21 mouse cellular contexts compared by ENCODE assay signal in the genomic region with DNA sequence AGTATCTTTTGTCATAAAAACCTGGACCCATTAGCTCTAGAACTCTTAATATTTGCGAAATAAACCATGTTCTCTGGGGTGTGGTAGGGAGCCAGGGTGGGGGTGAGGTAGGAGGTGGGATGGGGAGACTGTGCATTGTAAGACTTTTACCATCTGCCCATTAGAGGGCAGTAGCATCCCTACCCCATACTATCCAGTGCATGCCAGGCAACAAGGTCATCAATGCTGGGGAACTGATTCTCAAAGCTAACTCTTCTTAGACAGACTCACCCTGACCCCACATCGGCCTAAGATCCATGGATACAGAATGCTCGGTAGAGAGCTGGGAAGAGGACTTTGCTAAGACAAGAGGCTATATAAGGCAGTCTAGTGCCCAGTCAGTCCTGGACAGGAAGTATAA. TPM values are rescaled to one million over a fixed set of nuclear protein-coding genes. Genes with fewer than 3 reads are reported as not detected.
DNase-seq lines count a peak whose midpoint lies in the region; ATAC-seq and TF ChIP-seq lines count a peak whose summit lies in the region.
"Had no signal": no experiment of that assay in that cellular context is flagged by ENCODE, and none has a peak within 500 bp of the region (broad histone marks: within the 10 kb centered on the region; RNA-seq: fewer than 3 reads in every experiment).

No protein-coding gene starts in this region.

- dilution Hi-C loops in CH12.LX (cut with MboI; ENCODE audit: extremely low pct_ligation_motif_present, extremely low pct_unique_long_range_greater_than_20kb, low sequenced_read_pairs) = no loop called here

- no peaks in the 10 kb centered on the region for H3K27me3 ChIP-seq in kidney, adult 2 months (replicated peaks; ENCODE audit: control insufficient read depth, insufficient read depth, low read length)
- no peaks in the 10 kb centered on the region for H3K27me3 ChIP-seq in CH12.LX (replicated peaks)
- H3K27me3 ChIP-seq: embryonic facial prominence, embryonic 12.5 days; heart, embryonic 13.5 days had no signal

- no peak for TF ChIP-seq EP300 in CH12.LX (IDR thresholded peaks at IDR 0.05; ENCODE audit: low read length)

- in situ Hi-C loops in CH12.LX (cut with MboI; ENCODE audit: low pct_ligation_motif_present, low pct_unique_long_range_greater_than_20kb, low sequenced_read_pairs) = no loop called here

- H3K9me3 ChIP-seq in CH12.LX (replicated peaks; ENCODE audit: low read length) = no peaks in the 10 kb centered on the region
- H3K9me3 ChIP-seq: embryonic facial prominence, embryonic 12.5 days; forebrain, embryonic 12.5 days; heart, embryonic 13.5 days; hindbrain, embryonic 13.5 days; midbrain, embryonic 13.5 days; neural tube, embryonic 12.5 days had no signal

- H3K4me1 ChIP-seq in kidney, adult 2 months (ENCODE audit: control insufficient read depth, insufficient read depth, low read length) = no peaks in the 10 kb centered on the region
- peaks cover 0 to 15% of the 10 kb centered on the region in 2 experiments; a peak in 2 of 4 replicates for H3K4me1 ChIP-seq in CH12.LX (ENCODE audit: control insufficient read depth in 1 of 2, insufficient read depth in 2 of 2)
- H3K4me1 ChIP-seq: heart, embryonic 13.5 days had no signal

- no peak overlapping the region for H3K9ac ChIP-seq in CH12.LX (ENCODE audit: insufficient read depth, low read depth)
- H3K9ac ChIP-seq: embryonic facial prominence, embryonic 12.5 days; forebrain, embryonic 12.5 days; heart, embryonic 13.5 days; hindbrain, embryonic 13.5 days; midbrain, embryonic 13.5 days; neural tube, embryonic 12.5 days had no signal

- TF ChIP-seq RAD21 in CH12.LX (IDR thresholded peaks at IDR 0.05; ENCODE audit: low read depth, low read length) = peak; percentile 46

- H3K4me3 ChIP-seq in kidney, adult 2 months (ENCODE audit: insufficient read depth, low read depth, low read length) = no peak overlapping the region
- H3K4me3 ChIP-seq in CH12.LX (replicated peaks in 1 of 3; ENCODE audit: low read depth in 2 of 3, low read length in 2 of 3, poor library complexity in 1 of 3) = no peak overlapping the region
- H3K4me3 ChIP-seq: embryonic facial prominence, embryonic 12.5 days; forebrain, embryonic 12.5 days; heart, embryonic 13.5 days; hindbrain, embryonic 13.5 days; midbrain, embryonic 13.5 days; neural tube, embryonic 12.5 days had no signal

- H3K79me2 ChIP-seq in CH12.LX (replicated peaks; ENCODE audit: control insufficient read depth, extremely low read depth, insufficient read depth, poor library complexity, severe bottlenecking) = no peaks in the 10 kb centered on the region

- ATAC-seq in activated CD4-positive, CD25-positive, alpha-beta regulatory T cell, adult 4 months = no peak
- ATAC-seq: midbrain, embryonic 13.5 days had no signal

- 78% methylated on average over 3 of the region's 3 CpGs for WGBS in kidney, adult 2 months

- no peak overlapping the region for H3K4me2 ChIP-seq in CH12.LX (ENCODE audit: insufficient read depth, low read depth, poor library complexity, severe bottlenecking)
- H3K4me2 ChIP-seq: embryonic facial prominence, embryonic 12.5 days; forebrain, embryonic 12.5 days; heart, embryonic 13.5 days; hindbrain, embryonic 13.5 days; midbrain, embryonic 13.5 days; neural tube, embryonic 12.5 days had no signal

- TF ChIP-seq CTCF in kidney, adult 2 months (conservative IDR thresholded peaks at IDR 0.05; ENCODE audit: insufficient read depth, insufficient read length, low read depth, low read length) = peak; percentile 24; the same call in 1 of the 2 replicates
- TF ChIP-seq CTCF in CH12.LX (conservative IDR thresholded peaks at IDR 0.05 in 1 of 2, IDR thresholded peaks at IDR 0.05 in 1 of 2; ENCODE audit: low read depth in 2 of 2, low read length in 2 of 2) = peak in 1 of 2 experiments; percentile 64; a peak in 2 of 4 replicates

- TF ChIP-seq POLR2A in kidney, adult 2 months (IDR thresholded peaks at IDR 0.05; ENCODE audit: low read depth, low read length) = no peak
- TF ChIP-seq POLR2A in CH12.LX (IDR thresholded peaks at IDR 0.05; ENCODE audit: low read depth, low read length) = no peak

- H3K27ac ChIP-seq in kidney, adult 2 months (ENCODE audit: insufficient read depth, low read depth, low read length) = no peak overlapping the region
- no peak overlapping the region for H3K27ac ChIP-seq in CH12.LX (ENCODE audit: insufficient read depth, low read depth)
- H3K27ac ChIP-seq: embryonic facial prominence, embryonic 12.5 days; forebrain, embryonic 12.5 days; heart, embryonic 13.5 days; hindbrain, embryonic 13.5 days; midbrain, embryonic 13.5 days; neural tube, embryonic 12.5 days had no signal

- DNase-seq in adrenal gland, postnatal 14 days = peak; percentile 17
- no peak for DNase-seq in adrenal gland, adult 8-10 months
- no peak for DNase-seq in kidney, adult 2 months
- DNase-seq in kidney, postnatal 14 days = no peak
- peak; percentile 41 for DNase-seq in CH12.LX (ENCODE audit: extremely low read depth)
- peak; percentile 35 for DNase-seq in embryo, embryonic 10.5 days (ENCODE audit: low spot score)
- DNase-seq in layer of hippocampus, adult 8-10 months (ENCODE audit: low spot score in 2 of 2) = no peak
- DNase-seq: cerebellum, adult 11 months; gastrocnemius, postnatal 14 days; lung, postnatal 10 days; thymus, adult 18-20 months had no signal

- no peaks in the 10 kb centered on the region for H3K36me3 ChIP-seq in kidney, adult 2 months (ENCODE audit: control insufficient read depth, insufficient read depth, low read length)
- no peaks in the 10 kb centered on the region for H3K36me3 ChIP-seq in CH12.LX (replicated peaks in 1 of 2; ENCODE audit: control insufficient read depth in 1 of 2, insufficient read depth in 1 of 2, low read length in 1 of 2)
- H3K36me3 ChIP-seq: embryonic facial prominence, embryonic 12.5 days; forebrain, embryonic 12.5 days; heart, embryonic 13.5 days; midbrain, embryonic 13.5 days; neural tube, embryonic 12.5 days had no signal

TF ChIP-seq in CH12.LX, 34 proteins besides CTCF, POLR2A, EP300 and RAD21:
- no peak for TF ChIP-seq MAX (IDR thresholded peaks at IDR 0.05; ENCODE audit: low read length)
- TF ChIP-seq POLR2AphosphoS2 (IDR thresholded peaks at IDR 0.05; ENCODE audit: low read depth, low read length) = no peak
- no peak for TF ChIP-seq MEF2A (IDR thresholded peaks at IDR 0.05; ENCODE audit: borderline replicate concordance, low read depth, low read length)
- TF ChIP-seq GABPA (IDR thresholded peaks at IDR 0.05; ENCODE audit: insufficient replicate concordance, low read depth, low read length) = no peak
- peak; percentile 52 for TF ChIP-seq SMC3 (IDR thresholded peaks at IDR 0.05; ENCODE audit: low read depth, low read length)
- TF ChIP-seq MYC (IDR thresholded peaks at IDR 0.05; ENCODE audit: low read depth, low read length) = no peak

RNA-seq across cellular contexts. Expression of a gene that starts 49.6 kb away (rescaled TPM):
- total RNA-seq in adrenal gland, postnatal 14 days (2021) = not detected in 2 replicates
- not detected for total RNA-seq in adrenal gland, adult 8-10 months (2022)
- not detected in 2 replicates for polyA plus RNA-seq in kidney, adult 2 months (2012; rRNA removed)
- not detected in 2 replicates for total RNA-seq in CH12.LX (2012; rRNA removed)
- not detected in 2 replicates for total RNA-seq in CH12.LX (2014; rRNA removed)
- not detected in 2 replicates for polyA plus RNA-seq in CH12.LX (2012; ENCODE audit: insufficient read length, low read depth)
- 10 to 100 TPM; 36.7 to 51.9 (median 45.3) TPM for total RNA-seq in layer of hippocampus, adult 8-10 months (2022)
- polyA plus RNA-seq in activated CD4-positive, CD25-positive, alpha-beta regulatory T cell, adult 4 months (2017; shearing (Covaris generic)) = under 1 TPM in 1 of 2 experiments, not detected in 1; 0.15 TPM
- total RNA-seq: gastrocnemius, postnatal 14 days; liver, adult 2 months had no signal
- polyA plus RNA-seq: kidney, embryonic 14.5 days; liver, adult 2 months; neural tube, embryonic 12.5 days; spleen, adult 2 months had no signal

Comparison
In these comparisons a context has a peak if more than half of its experiments do, and no peak if none do; other contexts are left out.
1. DNase-seq: peak in adrenal gland, postnatal 14 days (single experiment), CH12.LX (single experiment) and embryo, embryonic 10.5 days (single experiment); none in adrenal gland, adult 8-10 months (single experiment), kidney, adult 2 months (single experiment), kidney, postnatal 14 days (single experiment) and layer of hippocampus, adult 8-10 months (0 of 2).
2. RNA of a gene that starts 49.6 kb away (total RNA-seq): 36.7 to 51.9 TPM in layer of hippocampus, adult 8-10 months; not detected in adrenal gland, postnatal 14 days, not detected in adrenal gland, adult 8-10 months and not detected in CH12.LX; every median in the first group is over 10 times any median in the second.